Mouse (Mus musculus): ENCODE measurements around the gene Kcne4. TPM values are rescaled to one million over a fixed set of nuclear protein-coding genes. Genes with fewer than 3 reads are reported as not detected.

Gene Kcne4
- polyA plus RNA-seq, 1 experiment from 2014 or later: 1.9 TPM

DNA sequence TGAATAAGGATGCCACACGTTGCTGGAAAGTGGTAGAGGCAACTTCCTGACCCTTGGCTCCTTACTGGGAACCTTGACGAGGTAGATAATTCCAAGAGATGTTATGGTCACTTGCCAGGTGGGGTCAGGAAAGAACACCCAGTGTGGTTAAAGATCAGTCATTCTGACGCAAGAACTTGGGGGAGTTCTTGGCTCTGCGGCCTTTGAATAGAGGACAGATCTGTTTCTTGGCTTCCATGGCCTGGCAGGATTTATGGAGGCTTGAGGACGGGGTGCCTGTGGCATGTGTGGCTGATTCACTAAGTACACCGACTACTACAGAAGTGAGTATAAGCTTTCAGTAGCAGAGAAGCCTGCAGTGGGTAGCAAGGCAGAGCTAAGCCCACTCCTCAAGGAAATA, 47.8 kb downstream of the Kcne4 start:
- no peaks in the 10 kb centered on the region for H3K36me3 ChIP-seq (replicated peaks)
- H3K4me3 ChIP-seq: no peak overlapping the region
- 85% methylated on average over 6 of the region's 6 CpGs for WGBS
- no peak overlapping the region for H3K9ac ChIP-seq
- no peaks in the 10 kb centered on the region for H3K4me1 ChIP-seq
- H3K27ac ChIP-seq: no peak overlapping the region
- no peak for ATAC-seq (replicated peaks)
- H3K9me3 ChIP-seq: no peaks in the 10 kb centered on the region
- no peaks in the 10 kb centered on the region for H3K27me3 ChIP-seq (replicated peaks)
- no peak overlapping the region for H3K4me2 ChIP-seq

DNA sequence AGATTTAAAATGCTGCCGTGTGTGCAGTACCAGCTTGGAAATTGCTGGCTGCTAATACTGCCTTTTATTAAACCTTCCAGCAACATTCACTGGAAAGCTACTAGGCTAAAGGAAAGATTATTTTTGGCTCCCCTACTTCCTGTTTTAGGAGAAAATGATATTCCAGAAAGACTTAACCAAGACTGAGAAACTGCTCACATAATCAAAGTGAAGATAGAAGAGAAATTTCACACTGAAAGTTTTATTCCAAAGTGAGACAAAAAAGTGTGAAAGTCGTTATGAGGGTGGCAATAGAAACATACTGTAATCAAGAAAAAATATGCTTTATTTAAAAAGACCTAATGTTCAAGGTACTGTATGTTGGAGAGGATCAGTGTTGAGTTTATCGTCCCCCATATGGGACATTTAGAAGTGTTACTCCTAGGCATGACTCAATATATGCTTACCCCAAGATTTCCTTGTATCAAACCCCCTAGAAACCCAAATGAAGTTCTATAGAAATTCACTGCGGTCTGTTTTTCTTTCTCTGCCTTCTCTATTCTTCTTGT, 48.3 kb downstream of the Kcne4 start:
- WGBS: 76% methylated on average over 4 of the region's 4 CpGs
- Histone ChIP-seq H3K9ac (no peak overlapping the region), H3K27me3 (replicated peaks) (no peaks in the 10 kb centered on the region), H3K4me2 (no peak overlapping the region), H3K9me3 (no peaks in the 10 kb centered on the region), H3K27ac (no peak overlapping the region), H3K36me3 (replicated peaks) (no peaks in the 10 kb centered on the region), H3K4me1 (no peaks in the 10 kb centered on the region), H3K4me3 (no peak overlapping the region)
- no peak for ATAC-seq (replicated peaks)

DNA sequence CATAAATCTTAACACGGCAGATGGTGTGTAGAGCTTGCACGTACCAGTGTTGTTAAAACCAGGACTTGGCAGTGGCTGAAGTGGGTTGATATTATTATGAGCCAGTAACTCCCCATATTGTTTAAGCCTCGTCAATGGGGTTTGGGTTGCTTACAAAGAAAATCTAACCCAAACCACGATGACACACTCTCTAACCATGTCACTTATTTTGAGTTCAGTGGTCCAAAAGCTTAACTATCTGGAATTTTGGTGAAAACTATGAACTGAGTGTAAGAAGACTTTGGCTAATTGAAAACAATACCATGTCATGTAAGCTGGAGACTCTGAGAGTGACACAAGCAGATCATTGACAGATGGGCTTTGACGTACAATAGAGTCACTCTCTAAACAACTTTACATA, 49.4 kb downstream of the Kcne4 start:
- Histone ChIP-seq H3K36me3 (replicated peaks) (no peaks in the 10 kb centered on the region), H3K4me1 (no peaks in the 10 kb centered on the region), H3K27me3 (replicated peaks) (no peaks in the 10 kb centered on the region), H3K27ac (no peak overlapping the region), H3K4me3 (no peak overlapping the region), H3K9ac (no peak overlapping the region), H3K9me3 (no peaks in the 10 kb centered on the region), H3K4me2 (no peak overlapping the region)
- 90% methylated on average over 5 of the region's 5 CpGs for WGBS
- no peak for ATAC-seq (replicated peaks)

DNA sequence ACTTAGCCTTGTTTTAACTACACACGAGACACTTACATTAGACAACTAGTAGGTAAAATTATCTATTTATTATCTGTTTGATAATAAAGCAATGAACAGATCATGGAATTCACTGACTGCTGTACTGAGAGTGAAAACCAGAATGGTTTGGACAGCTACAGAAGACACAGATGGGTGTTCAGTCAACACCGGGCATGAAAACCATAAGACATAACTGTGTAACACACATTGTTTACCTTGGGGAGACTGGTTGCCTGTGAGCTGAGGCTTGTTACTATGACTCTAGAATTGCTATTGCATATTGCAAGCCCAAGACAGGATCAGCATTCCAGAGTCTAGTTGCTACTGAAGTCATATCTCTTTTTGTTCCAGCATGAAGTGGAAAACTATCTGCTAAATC, 49.9 kb downstream of the Kcne4 start:
- Histone ChIP-seq H3K27ac (no peak overlapping the region), H3K4me2 (no peak overlapping the region), H3K4me3 (no peak overlapping the region), H3K9ac (no peak overlapping the region), H3K36me3 (replicated peaks) (no peaks in the 10 kb centered on the region), H3K9me3 (no peaks in the 10 kb centered on the region), H3K27me3 (replicated peaks) (no peaks in the 10 kb centered on the region), H3K4me1 (no peaks in the 10 kb centered on the region)
- ATAC-seq (replicated peaks): no peak
- 95% methylated on average over 2 of the region's 2 CpGs for WGBS

Other genes starting within 250 kb of the Kcne4 start
- 98.9 and 106 TPM in 2 replicates for gene Acsl3, start 158.9 kb upstream of the Kcne4 start, polyA plus RNA-seq (2015; fragmentation: Nextera tagmentation; extraction: Ambion mirVana)
- gene Utp14b, start 158.7 kb upstream of the Kcne4 start, polyA plus RNA-seq (2015; fragmentation: Nextera tagmentation; extraction: Ambion mirVana): 1.8 and 2.2 TPM in 2 replicates

Data from midbrain, embryonic 15.5 days (tissue).